Mouse (Mus musculus): ENCODE measurements at regions not wholly inside any gene's neighbourhood (a gene's known extent, or its start where the extent isn't known, plus 50 kb on each side); places are given as distances from the start of the nearest gene placed in this dataset.
"Not testable (repeated sequence)": the region's sequence is repeated elsewhere in the genome, so short reads cannot be mapped to it uniquely, and the experiment has no call there.

- Histone ChIP-seq H3K36me3 (no peaks in the 10 kb centered on the region), H3K9me3 (replicated peaks) (no peaks in the 10 kb centered on the region), H3K4me1 (replicated peaks) (no peaks in the 10 kb centered on the region), H3K27ac (no peak overlapping the region), H3K9ac (no peak overlapping the region), H3K4me3 (replicated peaks) (no peak overlapping the region), H3K4me2 (no peak overlapping the region), H3K27me3 (no peaks in the 10 kb centered on the region)
- no peak for DNase-seq
- ATAC-seq (ENCODE audit: low read depth) = peak; percentile 58; the same call in 1 of the 2 replicates
- 31% methylated on average over 8 of the region's 8 CpGs for WGBS (ENCODE audit: insufficient replicate concordance)
Measured at GRCm38 (mm10) chr8:81286280-81287034, 55.9 kb upstream of the Inpp4b start.

GRCm38 (mm10) chr8:81260089-81260488, 82.3 kb upstream of the Inpp4b start:
- no peaks in the 10 kb centered on the region for H3K9me3 ChIP-seq (replicated peaks)
- ATAC-seq (ENCODE audit: low read depth) (no peak), DNase-seq (no peak)
- no peak overlapping the region for H3K9ac ChIP-seq
- no peaks in the 10 kb centered on the region for H3K27me3 ChIP-seq
- 54% methylated on average over 2 of the region's 2 CpGs for WGBS (ENCODE audit: insufficient replicate concordance)
- H3K4me1 ChIP-seq (replicated peaks) = no peaks in the 10 kb centered on the region
- no peaks in the 10 kb centered on the region for H3K36me3 ChIP-seq
- no peak overlapping the region for H3K4me3 ChIP-seq (replicated peaks)
- no peak overlapping the region for H3K4me2 ChIP-seq
- H3K27ac ChIP-seq = no peak overlapping the region

GRCm38 (mm10) chr8:81223872-81224271, 118.5 kb upstream of the Inpp4b start:
- Histone ChIP-seq H3K4me1 (replicated peaks) (no peaks in the 10 kb centered on the region), H3K9ac (no peak overlapping the region), H3K4me2 (no peak overlapping the region), H3K27ac (no peak overlapping the region), H3K9me3 (replicated peaks) (no peaks in the 10 kb centered on the region), H3K4me3 (replicated peaks) (no peak overlapping the region), H3K27me3 (no peaks in the 10 kb centered on the region), H3K36me3 (no peaks in the 10 kb centered on the region)
- no peak for DNase-seq
- ATAC-seq (ENCODE audit: low read depth) = no peak
- WGBS (ENCODE audit: insufficient replicate concordance) = 66% methylated on average over 3 of the region's 3 CpGs

- not testable (repeated sequence) for H3K4me1 ChIP-seq (replicated peaks); H3K36me3 ChIP-seq; ATAC-seq (ENCODE audit: low read depth); H3K27ac ChIP-seq; H3K9me3 ChIP-seq (replicated peaks); H3K4me2 ChIP-seq; H3K4me3 ChIP-seq (replicated peaks); H3K9ac ChIP-seq; H3K27me3 ChIP-seq; DNase-seq
- 62% methylated on average over 11 of the region's 11 CpGs for WGBS (ENCODE audit: insufficient replicate concordance)
Measured at GRCm38 (mm10) chr8:81187061-81187790, 155.1 kb upstream of the Inpp4b start.

GRCm38 (mm10) chr8:81175537-81175936, 160.8 kb upstream of the Usp38 start:
- Histone ChIP-seq H3K4me2 (no peak overlapping the region), H3K36me3 (no peaks in the 10 kb centered on the region), H3K4me3 (replicated peaks) (no peak overlapping the region), H3K27me3 (no peaks in the 10 kb centered on the region), H3K9me3 (replicated peaks) (no peaks in the 10 kb centered on the region), H3K27ac (no peak overlapping the region), H3K4me1 (replicated peaks) (no peaks in the 10 kb centered on the region), H3K9ac (no peak overlapping the region)
- WGBS (ENCODE audit: insufficient replicate concordance) = 53% methylated on average over 1 of the region's 1 CpGs
- ATAC-seq (ENCODE audit: low read depth) = no peak
- no peak for DNase-seq

GRCm38 (mm10) chr8:81147239-81147638, 132.5 kb upstream of the Usp38 start:
- Histone ChIP-seq H3K27ac (no peak overlapping the region), H3K9me3 (replicated peaks) (no peaks in the 10 kb centered on the region), H3K36me3 (no peaks in the 10 kb centered on the region), H3K27me3 (no peaks in the 10 kb centered on the region), H3K4me1 (replicated peaks) (no peaks in the 10 kb centered on the region), H3K4me3 (replicated peaks) (no peak overlapping the region), H3K9ac (no peak overlapping the region), H3K4me2 (no peak overlapping the region)
- 53% methylated on average over 3 of the region's 3 CpGs for WGBS (ENCODE audit: insufficient replicate concordance)
- no peak for ATAC-seq (ENCODE audit: low read depth)
- no peak for DNase-seq

- no peak overlapping the region for H3K9ac ChIP-seq
- ATAC-seq (ENCODE audit: low read depth) (no peak), DNase-seq (no peak)
- WGBS (ENCODE audit: insufficient replicate concordance) = 21% methylated on average over 4 of the region's 4 CpGs
- H3K27ac ChIP-seq = no peak overlapping the region
- no peaks in the 10 kb centered on the region for H3K36me3 ChIP-seq
- H3K4me3 ChIP-seq (replicated peaks) = no peak overlapping the region
- H3K4me1 ChIP-seq (replicated peaks) = no peaks in the 10 kb centered on the region
- H3K27me3 ChIP-seq = no peaks in the 10 kb centered on the region
- H3K4me2 ChIP-seq = no peak overlapping the region
- no peaks in the 10 kb centered on the region for H3K9me3 ChIP-seq (replicated peaks)
Measured at GRCm38 (mm10) chr8:81106763-81107509, 92.2 kb upstream of the Usp38 start.

GRCm38 (mm10) chr8:81098963-81099362, 84.2 kb upstream of the Usp38 start:
- ATAC-seq (ENCODE audit: low read depth) (no peak), DNase-seq (no peak)
- Histone ChIP-seq H3K36me3 (no peaks in the 10 kb centered on the region), H3K9me3 (replicated peaks) (no peaks in the 10 kb centered on the region), H3K27me3 (no peaks in the 10 kb centered on the region), H3K9ac (no peak overlapping the region), H3K4me2 (no peak overlapping the region), H3K27ac (no peak overlapping the region), H3K4me1 (replicated peaks) (no peaks in the 10 kb centered on the region), H3K4me3 (replicated peaks) (no peak overlapping the region)
- 25% methylated on average over 2 of the region's 2 CpGs for WGBS (ENCODE audit: insufficient replicate concordance)

GRCm38 (mm10) chr8:81097076-81097819, 82.5 kb upstream of the Usp38 start:
- Histone ChIP-seq H3K4me1 (replicated peaks) (no peaks in the 10 kb centered on the region), H3K4me3 (replicated peaks) (no peak overlapping the region), H3K36me3 (no peaks in the 10 kb centered on the region), H3K27ac (no peak overlapping the region), H3K9me3 (replicated peaks) (no peaks in the 10 kb centered on the region), H3K4me2 (no peak overlapping the region), H3K27me3 (no peaks in the 10 kb centered on the region), H3K9ac (no peak overlapping the region)
- no peak for ATAC-seq (ENCODE audit: low read depth)
- DNase-seq = no peak
- WGBS (ENCODE audit: insufficient replicate concordance) = 45% methylated on average over 9 of the region's 9 CpGs

- H3K4me1 ChIP-seq (replicated peaks) = no peaks in the 10 kb centered on the region
- WGBS (ENCODE audit: insufficient replicate concordance) = 13% methylated on average over 2 of the region's 2 CpGs
- H3K4me2 ChIP-seq = no peak overlapping the region
- no peak overlapping the region for H3K4me3 ChIP-seq (replicated peaks)
- no peak for ATAC-seq (ENCODE audit: low read depth)
- H3K9me3 ChIP-seq (replicated peaks) = no peaks in the 10 kb centered on the region
- no peak overlapping the region for H3K9ac ChIP-seq
- H3K27ac ChIP-seq = no peak overlapping the region
- DNase-seq = no peak
- H3K27me3 ChIP-seq = no peaks in the 10 kb centered on the region
- H3K36me3 ChIP-seq = no peaks in the 10 kb centered on the region
Measured at GRCm38 (mm10) chr8:81095237-81095636, 80.5 kb upstream of the Usp38 start.
